Mouse (Mus musculus): ENCODE measurements around the gene 2310007B03Rik.
A peak's percentile ranks its signal among the peaks of the same experiment; 100 is the strongest.

Gene 2310007B03Rik

GRCm38 (mm10) chr1:93101571-93102061 lies 59.1 kb downstream of the 2310007B03Rik start, which contains the start of gene Kif1a:
Gene Kif1a, minus strand, starts transcription at chr1:93101951.
- DNase-seq (ENCODE audit: low spot score in 2 of 2): peak; percentile 75 to 81
